Mouse (Mus musculus): Measurements from ENCODE around the gene Gm28308. TPM values are rescaled to one million over a fixed set of nuclear protein-coding genes. Genes with fewer than 3 reads are reported as not detected.

Gm28308 gene
- polyA plus RNA-seq, 1 experiment from 2014 or later = not detected

- 2% methylated on average over 43 of the region's 44 CpGs for WGBS
- Histone ChIP-seq H3K9ac (ENCODE audit: low read length) (peak overlapping the region; percentile 59), H3K36me3 (ENCODE audit: control insufficient read depth, insufficient read depth, low read length) (no peaks in the 10 kb centered on the region), H3K4me1 (replicated peaks; ENCODE audit: control insufficient read depth, insufficient read depth, low read length) (no peaks in the 10 kb centered on the region), H3K27me3 (replicated peaks; ENCODE audit: control insufficient read depth, insufficient read depth, low read length) (peaks cover 98% of the 10 kb centered on the region), H3K27ac (ENCODE audit: low read depth) (peak overlapping the region; percentile 69), H3K9me3 (ENCODE audit: control insufficient read depth, low read length) (no peaks in the 10 kb centered on the region), H3K4me2 (ENCODE audit: low read length) (peak overlapping the region; percentile 39), H3K4me3 (ENCODE audit: low read depth, low read length) (peak overlapping the region; percentile 27)
- ATAC-seq (replicated peaks; ENCODE audit: low FRiP score, low TSS enrichment, low read depth) (no peak), DNase-seq (ENCODE audit: low spot score) (peak; percentile 77)
Measured at GRCm38 (mm10) chr6:52229558-52230416, 16.6 kb upstream of the Gm28308 start.

GRCm38 (mm10) chr6:52228475-52229465 is 15.6 kb upstream of the Gm28308 start:
- Histone ChIP-seq H3K9ac (ENCODE audit: low read length) (peak overlapping the region; percentile 59), H3K27ac (ENCODE audit: low read depth) (peak overlapping the region; percentile 69), H3K9me3 (ENCODE audit: control insufficient read depth, low read length) (no peaks in the 10 kb centered on the region), H3K4me2 (ENCODE audit: low read length) (peak overlapping the region; percentile 39), H3K4me3 (ENCODE audit: low read depth, low read length) (peak overlapping the region; percentile 27), H3K27me3 (replicated peaks; ENCODE audit: control insufficient read depth, insufficient read depth, low read length) (peaks cover 98% of the 10 kb centered on the region), H3K4me1 (replicated peaks; ENCODE audit: control insufficient read depth, insufficient read depth, low read length) (no peaks in the 10 kb centered on the region), H3K36me3 (ENCODE audit: control insufficient read depth, insufficient read depth, low read length) (no peaks in the 10 kb centered on the region)
- DNase-seq (ENCODE audit: low spot score) = peak; percentile 79
- 3% methylated on average over 38 of the region's 38 CpGs for WGBS
- no peak for ATAC-seq (replicated peaks; ENCODE audit: low FRiP score, low TSS enrichment, low read depth)

GRCm38 (mm10) chr6:52227470-52228222 is 14.5 kb upstream of the Gm28308 start:
- Histone ChIP-seq H3K36me3 (ENCODE audit: control insufficient read depth, insufficient read depth, low read length) (no peaks in the 10 kb centered on the region), H3K4me3 (ENCODE audit: low read depth, low read length) (no peak overlapping the region), H3K4me2 (ENCODE audit: low read length) (peak overlapping the region; percentile 96), H3K9ac (ENCODE audit: low read length) (peak overlapping the region; percentile 11; the same call in 1 of the 2 replicates), H3K9me3 (ENCODE audit: control insufficient read depth, low read length) (no peaks in the 10 kb centered on the region), H3K27me3 (replicated peaks; ENCODE audit: control insufficient read depth, insufficient read depth, low read length) (peaks cover 98% of the 10 kb centered on the region), H3K4me1 (replicated peaks; ENCODE audit: control insufficient read depth, insufficient read depth, low read length) (no peaks in the 10 kb centered on the region), H3K27ac (ENCODE audit: low read depth) (peak overlapping the region; percentile 38; the same call in 1 of the 2 replicates)
- peak; percentile 73 for DNase-seq (ENCODE audit: low spot score)
- WGBS = 5% methylated on average over 11 of the region's 11 CpGs
- ATAC-seq (replicated peaks; ENCODE audit: low FRiP score, low TSS enrichment, low read depth) = no peak

GRCm38 (mm10) chr6:52226569-52227257 is 13.6 kb upstream of the Gm28308 start:
- Histone ChIP-seq H3K4me1 (replicated peaks; ENCODE audit: control insufficient read depth, insufficient read depth, low read length) (no peaks in the 10 kb centered on the region), H3K9ac (ENCODE audit: low read length) (peak overlapping the region; percentile 11), H3K4me3 (ENCODE audit: low read depth, low read length) (peak overlapping the region; percentile 59), H3K9me3 (ENCODE audit: control insufficient read depth, low read length) (no peaks in the 10 kb centered on the region), H3K36me3 (ENCODE audit: control insufficient read depth, insufficient read depth, low read length) (no peaks in the 10 kb centered on the region), H3K4me2 (ENCODE audit: low read length) (peak overlapping the region; percentile 96), H3K27me3 (replicated peaks; ENCODE audit: control insufficient read depth, insufficient read depth, low read length) (peaks cover 98% of the 10 kb centered on the region), H3K27ac (ENCODE audit: low read depth) (peak overlapping the region; percentile 38; the same call in 1 of the 2 replicates)
- WGBS = 5% methylated on average over 26 of the region's 26 CpGs
- peak; percentile 81 for DNase-seq (ENCODE audit: low spot score)
- ATAC-seq (replicated peaks; ENCODE audit: low FRiP score, low TSS enrichment, low read depth) = no peak

GRCm38 (mm10) chr6:52225612-52226568 is 12.8 kb upstream of the Gm28308 start:
- peak; percentile 81 for DNase-seq (ENCODE audit: low spot score)
- Histone ChIP-seq H3K27me3 (replicated peaks; ENCODE audit: control insufficient read depth, insufficient read depth, low read length) (peaks cover 97% of the 10 kb centered on the region), H3K4me1 (replicated peaks; ENCODE audit: control insufficient read depth, insufficient read depth, low read length) (peaks cover 2% of the 10 kb centered on the region; the same call in 1 of the 2 replicates)

GRCm38 (mm10) chr6:52224895-52225611 is 11.9 kb upstream of the Gm28308 start:
- H3K27me3 ChIP-seq (replicated peaks; ENCODE audit: control insufficient read depth, insufficient read depth, low read length) = peaks cover 98% of the 10 kb centered on the region
- H3K9me3 ChIP-seq (ENCODE audit: control insufficient read depth, low read length) = no peaks in the 10 kb centered on the region
- ATAC-seq (replicated peaks; ENCODE audit: low FRiP score, low TSS enrichment, low read depth) (no peak), DNase-seq (ENCODE audit: low spot score) (peak; percentile 79)
- no peaks in the 10 kb centered on the region for H3K36me3 ChIP-seq (ENCODE audit: control insufficient read depth, insufficient read depth, low read length)
- H3K4me1 ChIP-seq (replicated peaks; ENCODE audit: control insufficient read depth, insufficient read depth, low read length) = peaks cover 6% of the 10 kb centered on the region; the same call in 1 of the 2 replicates
- peak overlapping the region; percentile 59 for H3K4me3 ChIP-seq (ENCODE audit: low read depth, low read length)
- 2% methylated on average over 36 of the region's 36 CpGs for WGBS
- H3K9ac ChIP-seq (ENCODE audit: low read length) = peak overlapping the region; percentile 57
- H3K4me2 ChIP-seq (ENCODE audit: low read length) = peak overlapping the region; percentile 96
- peak overlapping the region; percentile 44 for H3K27ac ChIP-seq (ENCODE audit: low read depth)

More at GRCm38 (mm10) chr6:52225612-52226568, 12.8 kb upstream of the Gm28308 start:
- Histone ChIP-seq H3K27ac (ENCODE audit: low read depth) (peak overlapping the region; percentile 44), H3K36me3 (ENCODE audit: control insufficient read depth, insufficient read depth, low read length) (no peaks in the 10 kb centered on the region), H3K9me3 (ENCODE audit: control insufficient read depth, low read length) (no peaks in the 10 kb centered on the region), H3K4me3 (ENCODE audit: low read depth, low read length) (peak overlapping the region; percentile 59), H3K9ac (ENCODE audit: low read length) (peak overlapping the region; percentile 57), H3K4me2 (ENCODE audit: low read length) (peak overlapping the region; percentile 96)
- 2% methylated on average over 69 of the region's 69 CpGs for WGBS
- ATAC-seq (replicated peaks; ENCODE audit: low FRiP score, low TSS enrichment, low read depth) = no peak; the same call in 1 of the 2 replicates

All from intestine, embryonic 14.5 days (tissue).